Mouse (Mus musculus): ENCODE data around the gene Muc2. TPM values are rescaled to one million over a fixed set of nuclear protein-coding genes. Genes with fewer than 3 reads are reported as not detected.
"Not testable (repeated sequence)": the region's sequence is repeated elsewhere in the genome, so short reads cannot be mapped to it uniquely, and the experiment has no call there.

Gene Muc2
- 1 to 10 TPM in 1 of 2 experiments, under 1 TPM in 1; 0.45 to 1.1 TPM for total RNA-seq (2021)
- long read RNA-seq, experiment 1, result 0 reads
- long read RNA-seq, experiment 2, result 0 reads

DNA sequence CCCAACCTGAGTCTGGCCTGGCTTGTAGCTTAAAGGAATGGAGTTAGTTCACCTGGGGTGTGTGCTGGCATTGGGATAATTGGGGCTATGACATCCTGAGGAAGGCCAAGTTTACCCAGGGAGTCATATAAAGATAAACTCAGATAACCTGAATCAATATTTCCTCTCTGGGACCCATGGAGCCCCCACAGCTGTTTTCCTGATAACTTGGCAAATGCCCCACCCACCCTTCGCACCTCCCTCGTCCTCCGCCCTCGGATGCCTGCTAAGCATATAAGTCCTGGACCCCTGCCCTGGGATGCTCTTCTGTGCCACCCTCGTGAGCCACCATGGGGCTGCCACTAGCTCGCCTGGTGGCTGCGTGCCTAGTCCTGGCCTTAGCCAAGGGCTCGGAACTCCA lies at the start of gene Muc2:
Muc2 (plus strand) TSS at position 301 of the 400 bp plus-strand sequence.
- DNase-seq (ENCODE audit: low spot score in 2 of 2), result no peak

DNA sequence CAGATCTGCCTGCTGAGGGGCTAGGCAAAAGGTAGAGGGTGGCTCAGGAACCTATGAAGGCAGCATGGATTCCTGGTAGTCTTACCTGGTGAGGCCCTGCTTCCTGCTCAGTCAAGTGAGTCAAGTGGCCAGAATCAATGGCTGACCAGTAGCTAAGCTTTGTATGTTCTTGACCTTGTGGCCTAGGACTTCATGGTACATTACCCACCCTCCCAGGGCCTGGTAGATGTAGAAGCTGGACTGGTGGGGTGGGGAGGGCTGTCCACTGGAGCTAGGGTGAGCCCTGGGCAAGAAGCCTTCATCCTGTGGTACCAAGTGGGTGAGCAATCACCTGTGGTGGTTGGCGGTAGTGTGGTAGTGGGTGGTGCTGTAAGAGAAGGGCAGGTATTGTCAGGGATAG lies 47.8 kb upstream of the Muc2 start:
- no peak for DNase-seq (ENCODE audit: low spot score in 2 of 2)

DNA sequence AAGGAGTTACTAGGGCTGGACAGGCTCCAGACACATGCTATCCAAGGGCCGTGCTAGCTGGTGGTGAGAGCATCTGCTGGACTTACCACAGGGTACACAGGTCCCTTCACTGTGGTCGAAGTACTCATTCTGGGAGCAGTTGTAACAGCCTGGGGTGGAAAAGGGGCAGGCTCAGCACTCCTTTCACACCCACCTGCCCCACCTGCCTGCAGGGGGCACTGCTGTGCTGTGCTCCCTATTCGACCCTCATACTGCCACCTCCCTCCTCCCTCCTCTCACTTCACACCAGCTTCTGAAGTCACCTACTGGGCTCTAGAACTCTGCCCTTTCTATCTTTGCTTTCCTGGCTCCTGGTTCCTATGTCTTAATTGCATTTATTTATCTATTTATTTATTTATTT lies 47.0 kb upstream of the Muc2 start:
- DNase-seq (ENCODE audit: low spot score in 2 of 2), result no peak

DNA sequence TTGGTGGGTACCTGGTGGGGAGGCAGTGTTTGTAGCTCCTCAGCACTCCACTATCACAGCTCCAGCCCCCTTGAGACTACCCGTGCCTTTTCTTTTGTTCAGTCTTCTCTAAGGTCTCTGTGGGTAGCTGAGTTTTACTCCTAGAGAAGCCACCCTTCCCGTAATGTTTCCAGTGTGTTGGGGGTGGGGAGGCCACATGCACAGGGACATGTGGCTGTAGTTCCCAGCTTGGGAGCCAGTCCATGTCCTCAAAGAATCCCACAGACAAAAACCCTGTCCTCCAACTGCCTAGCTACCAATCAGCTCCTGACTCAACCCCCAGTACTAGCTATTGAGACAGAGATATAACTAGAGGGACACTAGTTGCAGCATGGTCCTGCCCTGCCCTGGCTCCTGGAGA lies 43.1 kb upstream of the Muc2 start:
- no peak for DNase-seq (ENCODE audit: low spot score in 2 of 2)

DNA sequence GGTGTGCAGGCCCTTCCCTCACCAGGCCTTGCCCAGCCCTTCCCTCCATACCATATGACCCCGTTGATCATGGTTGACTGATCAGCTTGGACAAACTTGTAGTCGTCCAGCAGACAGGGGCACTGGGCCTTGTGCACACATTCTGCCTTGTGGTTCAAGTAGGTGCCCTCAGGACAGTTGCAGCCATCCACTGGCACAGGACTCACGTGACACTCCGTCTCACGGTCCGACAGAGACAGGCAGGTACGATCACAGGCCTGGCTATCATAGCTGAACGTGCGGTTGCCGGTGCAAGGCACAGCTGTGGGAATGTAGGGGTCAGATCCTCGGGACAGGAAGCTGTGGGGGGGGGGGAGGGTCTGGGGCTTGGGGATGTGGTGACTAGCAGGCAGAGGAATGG lies 42.3 kb upstream of the Muc2 start:
- DNase-seq (ENCODE audit: low spot score in 2 of 2), result no peak

- DNase-seq (ENCODE audit: low spot score in 2 of 2), result no peak
Observed at GRCm38 (mm10) chr7:141652191-141652590, 37.9 kb upstream of the Muc2 start.

DNA sequence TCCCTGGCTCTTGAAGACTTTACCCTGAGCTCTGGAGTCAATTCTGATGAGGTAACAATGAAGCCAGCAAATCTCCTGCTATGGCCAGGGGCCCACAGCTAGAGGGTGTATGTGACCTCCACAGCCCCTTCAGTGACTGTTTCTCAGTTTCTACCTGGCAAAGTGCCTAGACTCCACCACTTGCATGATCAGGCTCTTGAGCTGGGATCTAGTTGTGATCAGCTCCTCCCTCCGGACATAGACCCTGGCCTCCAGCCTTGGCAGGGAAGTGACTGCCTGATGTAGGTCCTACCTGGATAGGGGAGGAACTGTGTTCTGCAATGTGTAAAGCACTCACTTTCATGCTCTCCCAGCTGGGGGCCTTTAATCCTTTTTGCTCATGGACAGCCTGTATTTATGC lies 29.8 kb upstream of the Muc2 start:
- DNase-seq (ENCODE audit: low spot score in 2 of 2), result no peak

GRCm38 (mm10) chr7:141661481-141661880 lies 28.7 kb upstream of the Muc2 start:
- DNase-seq (ENCODE audit: low spot score in 2 of 2), result no peak

DNA sequence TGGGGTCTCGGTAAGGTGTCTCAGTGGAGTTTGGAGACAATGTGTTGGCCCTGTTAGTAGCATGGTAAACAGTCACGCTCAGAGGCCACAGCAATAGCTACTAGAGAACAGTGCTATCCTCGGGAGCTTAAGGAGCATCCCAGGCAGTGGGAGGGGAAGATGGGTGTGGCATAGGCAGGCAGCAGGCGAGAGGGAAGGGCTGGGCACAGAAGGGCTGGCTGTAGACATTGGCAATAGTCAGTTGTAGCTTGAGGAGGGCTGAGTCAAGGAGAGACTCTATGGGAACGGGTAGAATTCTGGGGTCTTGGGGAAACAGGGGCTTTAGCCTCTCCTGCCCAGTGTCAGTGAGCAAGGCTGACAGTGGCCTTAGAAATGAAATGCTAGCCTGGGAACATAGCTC lies 27.9 kb upstream of the Muc2 start:
- no peak for DNase-seq (ENCODE audit: low spot score in 2 of 2)

- DNase-seq (ENCODE audit: low spot score in 2 of 2), result no peak
Observed at GRCm38 (mm10) chr7:141666190-141666589, 23.9 kb upstream of the Muc2 start.

- not testable (repeated sequence) for DNase-seq (ENCODE audit: low spot score in 2 of 2)
Observed at GRCm38 (mm10) chr7:141669097-141669496, 21.0 kb upstream of the Muc2 start.

DNA sequence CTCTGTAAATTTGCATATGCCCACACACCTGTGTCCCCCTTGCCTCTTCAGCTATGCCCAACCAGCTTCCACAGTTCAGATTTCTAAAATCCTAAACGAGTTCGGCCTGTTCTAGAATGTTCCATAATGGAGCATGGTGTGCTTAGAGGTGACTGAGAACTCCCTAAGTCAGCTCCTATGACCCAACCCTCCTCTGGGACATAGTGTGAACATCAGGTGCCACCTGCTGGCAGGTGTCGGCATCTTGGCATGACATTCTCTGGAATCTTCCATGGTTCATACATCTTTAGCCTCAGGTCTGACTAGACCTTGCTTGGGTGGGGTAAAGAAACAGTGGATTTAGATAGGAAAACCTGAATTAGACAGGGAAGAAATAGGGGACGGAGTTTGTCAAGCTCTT lies 19.1 kb upstream of the Muc2 start:
- no peak for DNase-seq (ENCODE audit: low spot score in 2 of 2)

DNA sequence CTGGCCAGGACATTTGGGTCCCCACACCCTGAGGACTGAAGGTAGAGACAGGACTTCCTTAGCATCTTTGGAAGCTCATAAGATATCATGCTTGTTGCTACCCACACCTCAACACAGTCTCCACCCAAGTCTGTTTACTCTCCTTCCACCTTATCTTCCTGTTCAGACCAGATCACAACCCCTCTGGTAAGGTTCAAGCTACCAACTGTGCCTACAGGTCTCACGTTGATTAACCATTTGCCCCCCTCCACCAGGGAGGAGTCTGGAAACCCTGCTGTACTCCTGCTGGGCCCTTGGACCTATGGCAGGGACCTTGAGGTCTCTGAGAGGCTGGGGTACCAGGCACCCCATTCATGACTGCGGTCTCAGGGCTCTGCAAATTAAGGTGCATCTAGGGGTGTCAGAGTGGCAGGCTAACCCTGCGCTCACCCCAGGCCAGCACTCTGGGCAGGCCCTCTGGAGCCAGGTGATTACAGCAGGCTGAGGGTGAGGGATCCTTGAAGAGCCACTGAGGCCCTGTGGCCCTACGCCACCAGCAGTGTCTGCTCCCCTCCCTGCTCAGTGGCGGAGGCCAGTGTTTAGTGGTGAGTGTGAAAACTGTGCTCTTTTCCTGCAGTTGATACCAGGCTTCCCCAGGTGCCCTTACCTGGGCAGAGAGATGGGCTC lies 18.4 kb upstream of the Muc2 start:
- DNase-seq (ENCODE audit: low spot score in 2 of 2), result no peak

- DNase-seq (ENCODE audit: low spot score in 2 of 2), result no peak
Observed at GRCm38 (mm10) chr7:141678922-141679321, 11.2 kb upstream of the Muc2 start.

DNA sequence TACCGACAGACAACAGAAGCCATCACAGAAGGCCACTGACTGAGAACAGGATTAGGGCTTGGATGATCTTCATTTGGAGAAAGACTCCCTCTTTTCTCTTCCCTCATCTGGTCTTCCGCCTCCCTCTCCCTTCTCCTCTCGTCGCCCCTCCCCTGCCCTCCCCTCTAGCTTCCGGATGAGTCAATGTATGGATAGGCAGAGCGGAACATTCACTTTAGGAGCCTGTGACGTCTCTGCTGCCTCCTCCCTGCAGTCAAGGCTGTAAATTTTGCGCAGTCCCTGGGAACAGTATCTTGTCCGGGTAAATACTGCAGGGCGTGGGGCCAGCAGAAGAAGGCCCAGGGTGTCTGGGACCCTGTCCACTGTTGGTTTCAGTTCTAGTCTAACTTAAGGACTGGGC lies 2.8 kb upstream of the Muc2 start:
- no peak for DNase-seq (ENCODE audit: low spot score in 2 of 2)

DNA sequence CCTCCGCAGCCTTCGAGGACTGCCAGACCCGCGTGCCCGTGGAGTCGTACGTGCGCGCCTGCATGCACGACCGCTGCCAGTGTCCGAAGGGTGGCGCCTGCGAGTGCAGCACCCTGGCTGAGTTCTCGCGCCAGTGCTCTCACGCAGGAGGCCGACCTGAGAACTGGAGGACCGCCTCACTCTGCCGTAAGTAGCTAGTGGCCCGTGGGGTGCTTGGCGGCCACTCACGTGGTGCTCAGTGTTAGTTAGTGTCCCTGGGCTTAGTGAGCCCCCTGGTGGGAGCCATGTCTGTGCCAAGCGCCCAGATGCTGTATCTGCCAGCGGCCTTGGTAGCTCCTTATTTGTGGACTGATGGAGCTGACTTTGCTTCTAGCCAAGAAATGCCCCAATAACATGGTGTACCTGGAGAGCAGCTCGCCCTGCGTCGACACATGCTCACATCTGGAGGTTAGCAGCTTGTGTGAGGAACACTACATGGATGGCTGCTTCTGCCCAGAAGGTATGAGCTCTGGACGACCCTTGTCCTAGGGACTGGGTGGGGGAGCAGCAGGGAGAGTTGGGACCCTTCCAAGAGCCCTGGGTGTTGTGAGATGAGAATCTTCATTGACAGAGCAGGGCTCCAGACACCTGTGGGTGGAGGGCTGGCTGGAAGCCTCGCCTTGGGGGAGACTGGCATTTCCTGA lies 3.6 kb downstream of the Muc2 start:
- DNase-seq (ENCODE audit: low spot score in 2 of 2), result no peak

DNA sequence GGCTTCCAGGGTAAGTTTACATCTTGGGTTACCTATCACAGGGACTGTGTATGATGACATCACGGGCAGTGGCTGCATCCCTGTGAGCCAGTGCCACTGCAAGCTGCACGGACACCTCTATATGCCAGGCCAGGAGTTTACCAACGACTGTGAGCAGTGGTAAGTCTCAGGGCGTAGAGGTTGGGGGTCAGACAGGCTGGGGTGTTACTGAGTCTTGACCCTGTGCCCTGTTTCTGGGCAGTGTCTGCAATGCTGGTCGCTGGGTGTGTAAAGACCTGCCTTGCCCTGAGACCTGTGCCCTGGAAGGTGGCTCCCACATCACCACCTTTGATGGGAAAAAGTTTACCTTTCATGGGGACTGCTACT lies 4.1 kb downstream of the Muc2 start:
- DNase-seq (ENCODE audit: low spot score in 2 of 2), result no peak

DNA sequence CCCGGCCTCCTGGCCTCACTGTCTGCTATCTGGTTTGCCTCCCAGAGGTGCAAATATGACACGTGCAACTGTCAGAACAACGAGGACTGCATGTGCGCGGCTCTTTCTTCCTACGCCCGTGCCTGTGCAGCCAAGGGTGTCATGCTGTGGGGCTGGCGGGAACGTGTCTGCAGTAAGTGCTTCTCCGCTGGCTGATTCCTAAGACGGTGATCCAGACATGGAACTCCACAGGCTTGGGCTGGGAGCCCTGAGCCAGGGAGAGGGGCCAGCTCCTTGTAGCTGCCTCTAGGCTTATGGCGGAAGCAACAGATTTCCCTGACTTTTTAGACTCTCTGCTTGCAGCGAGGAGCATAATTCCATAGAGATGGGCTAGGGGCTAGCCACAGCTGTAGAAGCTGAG lies 6.4 kb downstream of the Muc2 start:
- DNase-seq (ENCODE audit: low spot score in 2 of 2), result no peak

DNA sequence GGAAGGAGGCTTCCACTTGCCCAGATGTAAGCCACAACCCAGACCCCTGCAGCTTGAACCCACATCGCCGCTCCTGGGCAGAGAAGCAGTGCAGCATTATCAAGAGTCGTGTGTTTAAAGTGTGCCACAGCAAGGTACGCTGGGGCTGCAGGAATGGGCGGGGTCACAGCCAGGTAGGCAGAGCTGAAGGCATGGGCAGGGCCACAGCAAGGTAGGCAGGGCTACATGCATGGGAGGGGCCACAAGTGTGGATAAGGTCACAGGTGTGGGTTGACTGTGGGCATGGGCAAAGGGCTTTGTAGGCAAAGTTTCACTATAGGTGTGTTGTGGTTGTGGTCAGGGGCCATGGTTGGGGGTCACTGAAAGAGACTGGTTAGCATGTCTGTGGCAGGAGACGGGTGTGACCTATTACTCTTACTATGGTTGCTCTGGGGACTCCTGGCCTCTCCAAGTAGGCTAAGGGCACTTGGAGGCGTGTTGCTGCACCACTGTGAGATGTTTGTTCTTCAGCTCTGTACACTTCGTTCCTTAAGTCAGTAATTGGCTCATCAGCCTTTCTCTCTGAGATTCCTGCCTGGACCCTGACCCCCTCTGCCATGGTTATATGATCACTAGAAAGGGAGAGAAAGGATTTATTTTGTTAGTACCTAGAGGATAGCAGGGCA lies 9.5 kb downstream of the Muc2 start:
- DNase-seq (ENCODE audit: low spot score in 2 of 2), result no peak

DNA sequence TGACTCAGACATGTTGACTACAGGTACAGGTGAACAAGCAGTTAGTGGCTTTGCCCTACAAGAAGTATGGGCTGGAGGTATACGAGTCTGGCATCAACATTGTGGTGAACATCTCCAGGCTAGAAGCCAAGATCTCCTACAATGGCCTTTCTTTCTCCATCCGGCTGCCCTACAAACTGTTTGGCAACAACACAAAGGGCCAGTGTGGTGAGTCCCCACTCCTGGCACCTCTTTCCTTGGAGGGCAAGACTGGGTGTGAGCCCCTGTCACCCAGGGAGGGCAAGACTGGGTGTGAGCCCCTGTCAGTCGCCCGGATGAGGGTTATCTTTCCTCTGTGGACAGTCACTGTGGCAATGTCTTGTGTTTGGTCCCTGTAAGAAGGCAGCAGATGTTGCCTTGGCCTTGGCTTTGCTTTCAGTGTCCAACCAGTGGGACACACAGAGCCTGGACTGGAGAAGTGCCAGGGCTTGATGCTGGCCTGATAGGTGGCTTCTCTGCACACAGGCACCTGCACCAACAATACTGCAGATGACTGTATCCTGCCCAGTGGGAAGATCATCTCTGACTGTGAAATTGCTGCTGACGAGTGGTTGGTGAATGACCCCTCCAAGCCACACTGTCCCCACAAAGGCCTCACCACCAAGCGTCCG lies 57.4 kb downstream of the Muc2 start:
- no peak for DNase-seq (ENCODE audit: low spot score in 2 of 2)

GRCm38 (mm10) chr7:141752513-141752912 lies 62.4 kb downstream of the Muc2 start:
- no peak for DNase-seq (ENCODE audit: low spot score in 2 of 2)

DNA sequence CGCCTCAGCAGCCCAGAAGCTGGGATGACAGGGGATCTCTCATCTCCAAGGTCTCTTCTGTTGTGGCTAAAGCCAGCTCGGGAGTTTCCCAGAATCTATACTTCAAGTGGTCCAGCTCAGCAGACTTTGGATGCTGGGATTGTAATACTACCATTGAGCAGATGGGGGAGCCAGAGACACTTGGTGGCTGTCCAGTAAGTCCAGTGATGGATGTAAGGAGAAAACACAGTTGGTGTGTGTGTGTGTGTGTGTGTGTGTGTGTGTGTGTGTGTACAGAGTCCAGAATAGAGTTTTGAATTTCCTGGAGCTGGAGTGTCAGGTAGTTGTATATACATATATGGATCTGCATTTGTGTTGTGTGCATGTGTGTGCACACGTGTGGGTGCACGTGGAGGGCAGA lies 65.7 kb downstream of the Muc2 start:
- peak; percentile 38 to 41 for DNase-seq (ENCODE audit: low spot score in 2 of 2)
